Mouse (Mus musculus): ENCODE measurements around the gene Skiv2l.

DNA sequence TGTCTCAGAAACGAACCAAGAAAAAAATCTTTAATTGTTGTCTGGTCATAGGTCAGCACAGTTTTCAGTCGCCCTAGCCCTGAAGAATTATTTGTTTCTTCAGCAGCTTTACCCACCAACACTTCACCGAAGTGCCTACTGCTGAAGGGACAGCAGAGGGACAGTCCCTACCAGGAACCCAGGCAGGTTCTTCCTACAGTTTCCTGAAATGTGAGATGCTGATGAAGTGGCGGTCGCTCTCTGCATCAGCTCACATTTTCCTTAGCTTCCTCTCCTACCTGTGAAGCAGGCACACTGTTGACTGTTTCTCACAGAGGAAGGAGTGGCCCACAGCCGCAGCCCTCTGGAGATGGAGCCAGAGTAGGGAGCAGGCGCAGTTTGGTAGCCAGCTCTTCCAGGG is 16.0 kb upstream of the Skiv2l start:
- no peak for TF ChIP-seq CTCF (IDR thresholded peaks at IDR 0.05)
- TF ChIP-seq EP300 (IDR thresholded peaks at IDR 0.05; ENCODE audit: insufficient read depth, low read depth, low read length): no peak
- no peak for TF ChIP-seq POLR2A (IDR thresholded peaks at IDR 0.05; ENCODE audit: insufficient read depth, low read depth, low read length)
